Mouse (Mus musculus): ENCODE data around the gene Fam19a1. TPM values are rescaled to one million over a fixed set of nuclear protein-coding genes. Genes with fewer than 3 reads are reported as not detected.

Gene Fam19a1
- polyA plus RNA-seq, 1 experiment from 2014 or later = 1.7 TPM

DNA sequence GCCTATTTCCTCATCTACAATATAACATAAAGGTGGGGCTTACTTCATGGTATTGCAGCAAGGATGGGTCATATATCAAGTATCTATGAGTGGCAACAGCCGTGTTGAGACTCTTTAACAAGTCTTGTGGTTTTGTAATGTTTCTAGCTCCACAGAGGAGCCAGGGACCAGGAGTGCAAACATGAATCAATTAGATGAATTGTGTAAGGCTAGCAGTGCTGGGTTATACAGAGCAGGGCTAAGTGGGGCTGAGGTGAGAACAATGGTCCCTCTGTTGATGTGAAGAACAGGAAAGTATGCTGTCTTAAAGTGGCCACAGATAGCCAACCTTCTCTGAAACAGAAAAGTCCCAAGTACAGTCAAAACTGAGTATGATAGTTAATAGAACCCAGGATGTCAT, 480.1 kb downstream of the Fam19a1 start:
- Histone ChIP-seq H3K36me3 (ENCODE audit: control insufficient read depth, insufficient read depth, low read length) (no peaks in the 10 kb centered on the region), H3K9ac (ENCODE audit: low read depth, low read length) (no peak overlapping the region), H3K27ac (ENCODE audit: low read depth, low read length) (no peak overlapping the region), H3K4me1 (replicated peaks; ENCODE audit: control insufficient read depth, insufficient read depth, low read length) (no peaks in the 10 kb centered on the region), H3K27me3 (ENCODE audit: control insufficient read depth, insufficient read depth, low read length) (no peaks in the 10 kb centered on the region), H3K4me2 (replicated peaks; ENCODE audit: low read depth, low read length) (no peak overlapping the region), H3K4me3 (ENCODE audit: low read depth, low read length) (no peak overlapping the region), H3K9me3 (ENCODE audit: control insufficient read depth, low read length) (no peaks in the 10 kb centered on the region)
- DNase-seq (ENCODE audit: low spot score) = no peak
- no peak for ATAC-seq (ENCODE audit: low FRiP score)
- WGBS = 64% methylated on average over 1 of the region's 1 CpGs

DNA sequence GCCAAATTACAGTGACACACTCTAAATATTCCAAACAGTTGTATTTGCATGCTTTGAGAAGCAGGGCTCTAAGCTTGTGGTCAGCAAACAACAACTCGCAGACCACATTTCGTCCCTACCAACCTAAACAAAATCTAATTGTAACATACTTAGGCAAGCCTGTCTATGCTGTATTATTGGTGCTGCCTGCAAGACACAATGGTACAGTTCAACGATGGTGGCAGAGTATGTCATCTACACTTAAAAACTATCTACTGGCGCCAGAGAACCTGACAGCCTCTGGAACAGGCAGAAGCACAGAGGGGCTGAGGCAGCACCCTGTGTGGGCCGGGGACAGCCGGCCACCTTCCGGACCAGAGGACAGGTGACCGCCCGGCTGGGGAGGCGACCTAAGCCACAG, 482.2 kb downstream of the Fam19a1 start:
- no peaks in the 10 kb centered on the region for H3K9me3 ChIP-seq (ENCODE audit: control insufficient read depth, low read length)
- 93% methylated on average over 10 of the region's 10 CpGs for WGBS
- DNase-seq (ENCODE audit: low spot score) = no peak
- H3K27me3 ChIP-seq (ENCODE audit: control insufficient read depth, insufficient read depth, low read length) = no peaks in the 10 kb centered on the region
- no peak overlapping the region for H3K27ac ChIP-seq (ENCODE audit: low read depth, low read length)
- H3K4me3 ChIP-seq (ENCODE audit: low read depth, low read length) = no peak overlapping the region
- ATAC-seq (ENCODE audit: low FRiP score) = no peak
- no peak overlapping the region for H3K4me2 ChIP-seq (replicated peaks; ENCODE audit: low read depth, low read length)
- no peak overlapping the region for H3K9ac ChIP-seq (ENCODE audit: low read depth, low read length)
- no peaks in the 10 kb centered on the region for H3K36me3 ChIP-seq (ENCODE audit: control insufficient read depth, insufficient read depth, low read length)
- H3K4me1 ChIP-seq (replicated peaks; ENCODE audit: control insufficient read depth, insufficient read depth, low read length) = no peaks in the 10 kb centered on the region

DNA sequence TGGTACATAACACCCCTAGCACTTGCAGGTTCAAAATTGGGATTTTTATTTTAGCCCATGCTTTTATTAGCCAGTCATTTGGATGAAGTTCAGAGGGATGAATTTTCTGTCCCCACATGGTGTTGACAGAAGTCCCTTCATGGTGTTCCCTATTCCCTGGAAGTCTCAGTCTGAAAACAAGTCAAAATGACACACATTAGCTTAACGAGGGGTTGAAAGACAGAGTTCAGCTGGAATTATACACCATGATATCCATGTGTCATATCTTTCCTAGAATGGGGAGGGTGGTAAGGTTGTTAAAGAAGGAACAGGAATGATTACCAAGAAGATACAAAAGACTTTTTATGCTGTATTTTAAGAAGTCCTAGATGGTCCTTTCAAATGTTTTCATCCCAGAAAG, 511.2 kb downstream of the Fam19a1 start:
- WGBS = 84% methylated on average over 1 of the region's 1 CpGs
- H3K9ac ChIP-seq (ENCODE audit: low read depth, low read length) = no peak overlapping the region
- no peak overlapping the region for H3K4me2 ChIP-seq (replicated peaks; ENCODE audit: low read depth, low read length)

DNA sequence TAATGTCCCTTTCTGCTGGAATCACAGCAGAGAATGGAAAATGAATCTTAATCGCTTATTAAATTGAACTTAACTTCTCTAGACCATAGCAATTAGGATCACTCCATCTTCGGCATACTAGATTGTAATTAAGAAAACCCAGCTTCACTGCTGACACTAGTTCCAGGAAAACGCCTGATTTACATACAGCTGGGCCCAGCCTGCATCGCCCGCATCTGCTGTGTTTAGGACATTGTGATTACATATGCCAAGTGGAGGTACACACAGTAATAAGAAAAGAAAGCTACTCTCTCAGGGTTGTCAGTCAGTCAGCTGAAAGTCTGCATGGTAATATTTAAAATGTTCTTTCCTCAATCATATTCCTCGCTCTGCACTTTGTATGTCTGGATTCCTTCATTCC, 518.6 kb downstream of the Fam19a1 start:
- WGBS = 71% methylated on average over 6 of the region's 6 CpGs

More for the DNA sequence above, 511.2 kb downstream of the Fam19a1 start:
- Histone ChIP-seq H3K9me3 (ENCODE audit: control insufficient read depth, low read length) (no peaks in the 10 kb centered on the region), H3K36me3 (ENCODE audit: control insufficient read depth, insufficient read depth, low read length) (no peaks in the 10 kb centered on the region), H3K4me3 (ENCODE audit: low read depth, low read length) (no peak overlapping the region), H3K27ac (ENCODE audit: low read depth, low read length) (no peak overlapping the region), H3K4me1 (replicated peaks; ENCODE audit: control insufficient read depth, insufficient read depth, low read length) (no peaks in the 10 kb centered on the region), H3K27me3 (ENCODE audit: control insufficient read depth, insufficient read depth, low read length) (no peaks in the 10 kb centered on the region)
- ATAC-seq (ENCODE audit: low FRiP score) = no peak
- DNase-seq (ENCODE audit: low spot score) = no peak

DNA sequence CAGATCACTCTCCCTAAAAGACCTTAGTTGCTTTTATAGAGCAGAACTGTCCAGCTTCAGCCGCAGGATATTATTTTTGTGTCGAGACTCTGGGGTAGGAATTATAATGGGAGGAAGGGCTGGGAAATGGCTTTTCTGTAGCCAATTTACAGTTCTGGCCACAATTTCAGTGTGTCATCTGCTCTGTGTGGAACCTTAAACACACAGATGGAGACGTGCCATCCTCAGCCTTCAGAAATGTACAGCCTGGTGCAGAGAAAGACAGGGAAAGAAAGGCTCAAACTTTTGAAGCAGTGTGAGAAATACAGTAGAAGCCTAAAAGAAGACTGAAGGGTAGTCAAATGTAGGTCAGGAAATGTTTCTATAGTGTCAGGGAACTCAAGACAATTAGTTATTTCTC, 519.3 kb downstream of the Fam19a1 start:
- H3K27me3 ChIP-seq (ENCODE audit: control insufficient read depth, insufficient read depth, low read length) = no peaks in the 10 kb centered on the region
- H3K4me3 ChIP-seq (ENCODE audit: low read depth, low read length) = no peak overlapping the region
- ATAC-seq (ENCODE audit: low FRiP score) (no peak), DNase-seq (ENCODE audit: low spot score) (no peak)
- H3K9ac ChIP-seq (ENCODE audit: low read depth, low read length) = no peak overlapping the region
- H3K27ac ChIP-seq (ENCODE audit: low read depth, low read length) = no peak overlapping the region
- H3K9me3 ChIP-seq (ENCODE audit: control insufficient read depth, low read length) = no peaks in the 10 kb centered on the region
- no peaks in the 10 kb centered on the region for H3K4me1 ChIP-seq (replicated peaks; ENCODE audit: control insufficient read depth, insufficient read depth, low read length)
- WGBS = 86% methylated on average over 3 of the region's 3 CpGs
- no peak overlapping the region for H3K4me2 ChIP-seq (replicated peaks; ENCODE audit: low read depth, low read length)
- no peaks in the 10 kb centered on the region for H3K36me3 ChIP-seq (ENCODE audit: control insufficient read depth, insufficient read depth, low read length)

More for the DNA sequence above, 518.6 kb downstream of the Fam19a1 start:
- Histone ChIP-seq H3K4me1 (replicated peaks; ENCODE audit: control insufficient read depth, insufficient read depth, low read length) (no peaks in the 10 kb centered on the region), H3K27me3 (ENCODE audit: control insufficient read depth, insufficient read depth, low read length) (no peaks in the 10 kb centered on the region), H3K27ac (ENCODE audit: low read depth, low read length) (no peak overlapping the region), H3K36me3 (ENCODE audit: control insufficient read depth, insufficient read depth, low read length) (no peaks in the 10 kb centered on the region), H3K4me2 (replicated peaks; ENCODE audit: low read depth, low read length) (no peak overlapping the region), H3K9ac (ENCODE audit: low read depth, low read length) (no peak overlapping the region), H3K4me3 (ENCODE audit: low read depth, low read length) (no peak overlapping the region), H3K9me3 (ENCODE audit: control insufficient read depth, low read length) (no peaks in the 10 kb centered on the region)
- ATAC-seq (ENCODE audit: low FRiP score) (peak; percentile 71), DNase-seq (ENCODE audit: low spot score) (peak; percentile 36)

DNA sequence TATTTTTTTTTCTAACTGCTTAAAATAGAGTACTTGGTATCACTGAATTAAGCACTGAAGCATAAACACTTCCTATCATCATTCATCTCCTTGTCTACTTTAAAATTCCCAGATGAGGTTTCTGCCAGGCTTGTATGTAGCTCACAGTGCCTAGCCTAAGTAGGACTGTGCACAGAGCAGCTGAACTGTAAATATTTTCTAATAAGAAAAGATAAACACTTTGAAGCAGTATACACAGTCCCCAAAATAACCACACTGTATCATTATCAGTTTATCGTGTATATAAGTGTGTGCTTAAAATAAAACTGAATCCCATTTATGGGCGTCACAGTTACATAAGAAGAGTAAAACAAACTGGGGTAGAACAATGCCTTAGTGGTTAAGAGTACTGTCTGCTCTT, 522.7 kb downstream of the Fam19a1 start:
- no peak for ATAC-seq (ENCODE audit: low FRiP score)
- no peaks in the 10 kb centered on the region for H3K27me3 ChIP-seq (ENCODE audit: control insufficient read depth, insufficient read depth, low read length)
- no peak overlapping the region for H3K9ac ChIP-seq (ENCODE audit: low read depth, low read length)
- H3K27ac ChIP-seq (ENCODE audit: low read depth, low read length) = no peak overlapping the region
- no peaks in the 10 kb centered on the region for H3K4me1 ChIP-seq (replicated peaks; ENCODE audit: control insufficient read depth, insufficient read depth, low read length)
- H3K4me3 ChIP-seq (ENCODE audit: low read depth, low read length) = no peak overlapping the region
- 87% methylated on average over 2 of the region's 2 CpGs for WGBS
- DNase-seq (ENCODE audit: low spot score) = no peak
- no peaks in the 10 kb centered on the region for H3K36me3 ChIP-seq (ENCODE audit: control insufficient read depth, insufficient read depth, low read length)
- H3K9me3 ChIP-seq (ENCODE audit: control insufficient read depth, low read length) = no peaks in the 10 kb centered on the region
- H3K4me2 ChIP-seq (replicated peaks; ENCODE audit: low read depth, low read length) = no peak overlapping the region

DNA sequence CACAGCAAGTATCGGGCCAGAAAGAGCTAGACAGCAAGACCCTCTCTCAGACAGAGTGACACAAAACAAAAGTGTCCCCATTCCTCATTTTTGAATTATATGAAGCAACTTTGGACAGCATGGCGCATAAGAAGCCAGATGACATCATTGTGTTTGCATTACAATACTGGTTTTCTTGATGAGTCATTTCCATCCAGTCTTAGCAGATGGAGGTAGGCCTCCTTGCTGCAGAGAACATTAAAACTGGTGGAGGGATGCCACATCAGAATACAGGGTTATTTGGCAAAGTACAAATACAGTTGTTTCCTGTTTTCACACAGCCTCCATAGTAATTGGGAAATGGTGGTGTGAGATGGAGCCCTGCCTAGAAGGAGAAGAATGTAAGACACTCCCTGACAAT, 535.8 kb downstream of the Fam19a1 start:
- no peak for DNase-seq (ENCODE audit: low spot score)
- Histone ChIP-seq H3K9me3 (ENCODE audit: control insufficient read depth, low read length) (no peaks in the 10 kb centered on the region), H3K27ac (ENCODE audit: low read depth, low read length) (no peak overlapping the region), H3K36me3 (ENCODE audit: control insufficient read depth, insufficient read depth, low read length) (no peaks in the 10 kb centered on the region), H3K4me1 (replicated peaks; ENCODE audit: control insufficient read depth, insufficient read depth, low read length) (no peaks in the 10 kb centered on the region), H3K27me3 (ENCODE audit: control insufficient read depth, insufficient read depth, low read length) (no peaks in the 10 kb centered on the region), H3K4me3 (ENCODE audit: low read depth, low read length) (no peak overlapping the region), H3K9ac (ENCODE audit: low read depth, low read length) (no peak overlapping the region), H3K4me2 (replicated peaks; ENCODE audit: low read depth, low read length) (no peak overlapping the region)
- 96% methylated on average over 2 of the region's 2 CpGs for WGBS
- no peak for ATAC-seq (ENCODE audit: low FRiP score)

DNA sequence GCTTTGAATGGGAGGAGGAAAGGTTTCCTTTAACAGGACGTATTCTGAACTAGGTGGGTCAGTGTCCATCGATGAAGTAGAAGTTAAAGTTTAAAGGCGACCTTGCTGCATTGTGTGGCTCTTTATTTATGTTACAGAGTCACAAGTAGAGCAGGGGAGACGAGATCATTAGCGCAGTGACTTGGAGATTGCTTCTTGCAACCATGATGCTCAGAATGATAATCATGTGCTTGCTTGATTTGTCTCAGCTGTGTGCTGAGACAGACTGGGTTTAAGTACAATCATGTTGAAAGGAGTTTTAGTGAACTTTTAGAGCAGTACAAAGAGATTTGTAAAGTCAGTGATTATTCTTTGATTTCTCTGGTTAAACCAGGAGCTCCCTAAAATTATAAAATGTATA, 536.3 kb downstream of the Fam19a1 start:
- no peak overlapping the region for H3K27ac ChIP-seq (ENCODE audit: low read depth, low read length)
- DNase-seq (ENCODE audit: low spot score) = no peak
- no peaks in the 10 kb centered on the region for H3K36me3 ChIP-seq (ENCODE audit: control insufficient read depth, insufficient read depth, low read length)
- H3K9ac ChIP-seq (ENCODE audit: low read depth, low read length) = no peak overlapping the region
- ATAC-seq (ENCODE audit: low FRiP score) = no peak
- H3K27me3 ChIP-seq (ENCODE audit: control insufficient read depth, insufficient read depth, low read length) = no peaks in the 10 kb centered on the region
- 82% methylated on average over 5 of the region's 5 CpGs for WGBS
- H3K4me1 ChIP-seq (replicated peaks; ENCODE audit: control insufficient read depth, insufficient read depth, low read length) = no peaks in the 10 kb centered on the region
- no peak overlapping the region for H3K4me2 ChIP-seq (replicated peaks; ENCODE audit: low read depth, low read length)
- no peaks in the 10 kb centered on the region for H3K9me3 ChIP-seq (ENCODE audit: control insufficient read depth, low read length)
- H3K4me3 ChIP-seq (ENCODE audit: low read depth, low read length) = no peak overlapping the region

DNA sequence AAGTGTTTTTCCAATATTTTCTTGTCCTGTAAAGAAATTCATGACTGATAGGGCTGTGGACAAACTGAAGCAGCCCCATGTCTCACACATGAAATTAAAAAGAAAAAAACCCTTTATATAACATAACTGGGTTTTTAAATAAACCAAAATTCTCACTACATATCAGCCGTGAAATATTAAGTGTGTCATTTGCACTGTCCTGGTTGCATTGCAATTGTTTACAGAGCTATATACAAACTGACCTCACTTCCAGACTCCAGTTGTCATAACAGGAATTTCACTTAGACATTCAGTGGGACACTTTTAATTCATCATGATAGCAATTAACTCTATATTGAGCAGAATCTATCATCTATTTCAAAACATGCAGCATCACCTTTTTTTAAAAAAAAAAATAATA, 553.4 kb downstream of the Fam19a1 start:
- Histone ChIP-seq H3K27me3 (ENCODE audit: control insufficient read depth, insufficient read depth, low read length) (no peaks in the 10 kb centered on the region), H3K36me3 (ENCODE audit: control insufficient read depth, insufficient read depth, low read length) (no peaks in the 10 kb centered on the region), H3K4me2 (replicated peaks; ENCODE audit: low read depth, low read length) (no peak overlapping the region), H3K27ac (ENCODE audit: low read depth, low read length) (no peak overlapping the region), H3K9ac (ENCODE audit: low read depth, low read length) (no peak overlapping the region), H3K9me3 (ENCODE audit: control insufficient read depth, low read length) (no peaks in the 10 kb centered on the region), H3K4me1 (replicated peaks; ENCODE audit: control insufficient read depth, insufficient read depth, low read length) (no peaks in the 10 kb centered on the region), H3K4me3 (ENCODE audit: low read depth, low read length) (no peak overlapping the region)
- WGBS = 95% methylated on average over 1 of the region's 1 CpGs
- DNase-seq (ENCODE audit: low spot score) (no peak), ATAC-seq (ENCODE audit: low FRiP score) (no peak)

Measured in hindbrain, embryonic 11.5 days (tissue).